Mouse (Mus musculus) kidney, postnatal 14 days (tissue): ENCODE data around the gene Smcp.

Experiments used
- DNase-seq: peaks from one replicate; pipeline ENCODE4 v3.0.0; 2022; ENCODE audit warnings: mixed read lengths

The Smcp gene

GRCm38 (mm10) chr3:92588858-92589257, at the start of gene Smcp:
Smcp (minus strand) TSS chr3:92588997.
- peak; percentile 7 for DNase-seq

- DNase-seq = no peak
Measured at GRCm38 (mm10) chr3:92638653-92638991, 49.8 kb upstream of the Smcp start.

GRCm38 (mm10) chr3:92637745-92638652, 49.2 kb upstream of the Smcp start:
- peak; percentile 36 for DNase-seq

- DNase-seq = no peak
Measured at GRCm38 (mm10) chr3:92621560-92621959, 32.8 kb upstream of the Smcp start, which contains the start of gene Lce6a. Lce6a (minus strand) TSS chr3:92621660.

- no peak for DNase-seq
Measured at GRCm38 (mm10) chr3:92609804-92610203, 21.0 kb upstream of the Smcp start.

- DNase-seq = no peak
Measured at GRCm38 (mm10) chr3:92607392-92607791, 18.6 kb upstream of the Smcp start, which contains the start of gene 2210017I01Rik. 2210017I01Rik (minus strand) TSS chr3:92607492.

GRCm38 (mm10) chr3:92602169-92602568, 13.4 kb upstream of the Smcp start:
- no peak for DNase-seq

GRCm38 (mm10) chr3:92600456-92600855, 11.7 kb upstream of the Smcp start:
- no peak for DNase-seq

- no peak for DNase-seq
Measured at GRCm38 (mm10) chr3:92599973-92600372, 11.2 kb upstream of the Smcp start.

- no peak for DNase-seq
Measured at GRCm38 (mm10) chr3:92598429-92598828, 9.6 kb upstream of the Smcp start.

GRCm38 (mm10) chr3:92587190-92587589, 1.6 kb downstream of the Smcp start:
- DNase-seq = no peak

GRCm38 (mm10) chr3:92585055-92585454, 3.7 kb downstream of the Smcp start:
- no peak for DNase-seq

- DNase-seq = no peak
Measured at GRCm38 (mm10) chr3:92583164-92583826, 5.5 kb downstream of the Smcp start.

- DNase-seq = no peak
Measured at GRCm38 (mm10) chr3:92579508-92579907, 9.3 kb downstream of the Smcp start.

- DNase-seq = no peak
Measured at GRCm38 (mm10) chr3:92578652-92579413, 10.0 kb downstream of the Smcp start.

- no peak for DNase-seq
Measured at GRCm38 (mm10) chr3:92573449-92574041, 15.3 kb downstream of the Smcp start, which contains the start of gene Ivl. Ivl (minus strand) TSS chr3:92573735.

- no peak for DNase-seq
Measured at GRCm38 (mm10) chr3:92572514-92573155, 16.2 kb downstream of the Smcp start.

- no peak for DNase-seq
Measured at GRCm38 (mm10) chr3:92568752-92569151, 20.0 kb downstream of the Smcp start.

GRCm38 (mm10) chr3:92565418-92565817, 23.4 kb downstream of the Smcp start:
- DNase-seq = no peak

GRCm38 (mm10) chr3:92534411-92534810, 54.4 kb downstream of the Smcp start, which contains the start of gene 2310046K23Rik:
2310046K23Rik (minus strand) TSS chr3:92534511.
- no peak for DNase-seq
